Mouse (Mus musculus) G1E (cell line): Measurements from ENCODE around the gene Pole2. TPM values are rescaled to one million over a fixed set of nuclear protein-coding genes. Genes with fewer than 3 reads are reported as not detected.
A peak's percentile ranks its signal among the peaks of the same experiment; 100 is the strongest.

Experiments used
- ATAC-seq: 2 replicates; pipeline ENCODE4 v1.8.0; 2016; ENCODE audit warnings: mild to moderate bottlenecking; ENCODE audit not compliant: insufficient number of reproducible peaks, poor library complexity, low FRiP score, severe bottlenecking; ENCODE audit errors: extremely low read depth
- DNase-seq: peaks from one replicate; pipeline ENCODE4 v3.0.0; 2012; ENCODE audit warnings: low spot score
- H3K27me3 ChIP-seq: 2 replicates; pipeline ENCODE4 v1.6.1; 2012; ENCODE audit warnings: mild to moderate bottlenecking, low read length, inconsistent platforms; ENCODE audit not compliant: insufficient read depth
- H3K36me3 ChIP-seq: replicated peaks from 2 replicates; pipeline ENCODE3; 2012; ENCODE audit warnings: mild to moderate bottlenecking, inconsistent platforms
- H3K4me1 ChIP-seq: 2 replicates; pipeline ENCODE4 v1.6.1; 2012; ENCODE audit warnings: low read depth, low read length, inconsistent platforms, mixed read lengths; ENCODE audit not compliant: insufficient read depth
- H3K4me3 ChIP-seq: 2 replicates; pipeline ENCODE4 v1.5.1; 2012; ENCODE audit warnings: low read depth, mild to moderate bottlenecking, inconsistent platforms, low read length, moderate library complexity, mixed read lengths
- H3K9me3 ChIP-seq: replicated peaks from 2 replicates; pipeline ENCODE4 v1.6.1; 2012; ENCODE audit warnings: inconsistent platforms
- CTCF ChIP-seq: IDR thresholded peaks from 2 replicates; pipeline ENCODE4 v1.5.1; 2012; ENCODE audit warnings: low read depth, low read length, inconsistent platforms, mixed read lengths
- GATA1 ChIP-seq: IDR thresholded peaks from 2 replicates; pipeline ENCODE4 v1.6.1; 2012; ENCODE audit warnings: borderline replicate concordance, low read length, inconsistent platforms, mixed read lengths
- GATA2 ChIP-seq: IDR thresholded peaks from 2 replicates; pipeline ENCODE4 v1.6.1; 2012; ENCODE audit warnings: low read depth, low read length, inconsistent platforms, borderline replicate concordance
- POLR2AphosphoS5 ChIP-seq: IDR thresholded peaks from 2 replicates; pipeline ENCODE4 v1.6.1; 2012; ENCODE audit warnings: low read depth, low read length, inconsistent platforms; ENCODE audit not compliant: insufficient replicate concordance
- TAL1 ChIP-seq: conservative IDR thresholded peaks from 2 replicates; pipeline ENCODE4 v1.6.1; 2012; ENCODE audit warnings: low read depth, low read length, inconsistent platforms, mixed read lengths
- polyA plus RNA-seq: library from polyadenylated mRNA; stranded (reverse); fragments of >175 nt; gene quantifications from 2 replicates; pipeline ENCODE4 v1.2.3, GENCODE M21; 2012
- total RNA-seq, 2 experiments: library from RNA; stranded (forward) in 1 of 2; stranded (reverse) in 1 of 2; fragments of 200-1000 nt in 1 of 2; fragments of >200 nt in 1 of 2; fragmentation: Nextera tagmentation in 1 of 2; gene quantifications; 2 replicates each; pipeline ENCODE4 v1.2.3; 2014 to 2017

Pole2 gene
- total and polyA plus RNA-seq, 3 experiments: 20.3 to 82.3 (median 57.3) TPM

DNA sequence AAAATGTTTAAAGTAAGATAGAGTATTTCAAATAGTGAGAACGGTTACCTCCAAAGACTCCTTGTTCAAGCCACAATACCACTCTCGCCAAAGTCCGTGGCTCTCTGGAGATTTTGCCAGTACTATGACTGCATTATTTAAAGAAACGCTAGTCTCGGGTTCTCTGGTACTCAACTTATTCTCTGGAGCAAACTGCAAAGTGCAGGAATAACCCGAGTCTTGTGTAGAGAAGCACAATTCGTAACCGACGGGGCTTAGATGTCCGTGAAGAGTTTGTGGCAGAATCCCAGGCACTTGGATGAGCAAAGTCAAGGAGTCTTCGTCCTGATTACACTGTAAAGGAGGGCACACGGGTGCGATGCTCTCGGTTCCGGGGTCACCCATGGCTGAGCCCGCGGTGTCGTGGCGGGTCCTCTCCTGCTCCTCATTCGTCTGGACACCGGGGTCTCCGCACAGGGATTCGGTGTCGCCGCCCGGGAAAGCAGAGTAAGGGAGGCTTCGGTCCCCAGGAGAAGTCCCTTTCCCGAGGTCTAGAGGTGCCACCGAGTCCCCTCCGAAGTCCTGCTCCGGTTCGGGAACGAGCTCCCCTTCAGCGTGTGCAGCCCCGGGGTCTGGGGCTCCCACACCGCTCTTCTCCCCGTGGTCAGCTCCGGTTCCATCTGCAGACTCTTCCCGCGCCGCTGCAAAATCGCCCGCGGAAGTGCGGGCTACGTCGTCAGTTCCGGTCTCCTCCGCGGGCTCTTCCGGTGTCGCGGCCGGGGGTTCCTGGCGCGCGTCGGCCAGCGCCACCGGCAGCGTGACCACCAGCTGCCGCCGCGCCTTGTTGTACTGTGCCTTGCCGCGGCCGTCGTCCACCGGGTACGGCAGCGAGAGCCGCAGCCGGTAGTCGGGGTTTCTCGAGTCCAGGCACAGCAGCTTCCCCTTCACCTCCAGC is 31.3 kb downstream of the Pole2 start, which contains the start of gene Gm49383:
Gm49383 (minus strand) TSS at position 661 of the 934 bp plus-strand sequence.
- ATAC-seq (peak; percentile 50), DNase-seq (peak; percentile 81)
- Histone ChIP-seq H3K4me1 (peaks cover 46% of the 10 kb centered on the region), H3K27me3 (no peaks in the 10 kb centered on the region), H3K36me3 (peaks cover 54% of the 10 kb centered on the region), H3K9me3 (no peaks in the 10 kb centered on the region), H3K4me3 (peak within 1 kb of the TSS; percentile 100)
- no peak for TF ChIP-seq CTCF
- TF ChIP-seq POLR2AphosphoS5: no peak
- no peak for TF ChIP-seq TAL1
- no peak for TF ChIP-seq GATA2
- TF ChIP-seq GATA1: no peak

DNA sequence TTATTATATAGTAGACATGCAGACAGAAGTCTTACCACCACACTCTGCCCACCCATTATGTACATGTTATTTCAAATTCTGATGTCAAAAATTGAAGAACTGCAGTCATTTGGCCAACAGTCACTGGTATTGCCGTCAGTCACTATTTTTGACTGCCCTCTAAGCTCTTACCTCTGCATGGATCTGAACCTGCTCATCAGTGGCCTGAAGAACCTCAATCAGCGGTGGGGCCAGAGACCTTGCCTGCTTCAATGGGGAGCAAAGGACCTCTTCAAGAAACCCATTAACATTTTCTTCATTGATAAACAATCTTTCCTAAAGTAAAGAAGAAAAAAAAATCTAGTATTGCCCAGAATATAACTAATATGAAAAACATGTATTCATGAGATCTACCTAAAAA is 35.4 kb downstream of the Pole2 start:
- no peak for ATAC-seq
- H3K4me3 ChIP-seq: no peak overlapping the region
- no peaks in the 10 kb centered on the region for H3K9me3 ChIP-seq
- no peak for DNase-seq
- peaks cover 29% of the 10 kb centered on the region for H3K4me1 ChIP-seq
- H3K27me3 ChIP-seq: no peaks in the 10 kb centered on the region
- no peak for TF ChIP-seq POLR2AphosphoS5
- TF ChIP-seq GATA1: no peak
- no peak for TF ChIP-seq GATA2
- TF ChIP-seq TAL1: no peak
- H3K36me3 ChIP-seq: peaks cover 55% of the 10 kb centered on the region

DNA sequence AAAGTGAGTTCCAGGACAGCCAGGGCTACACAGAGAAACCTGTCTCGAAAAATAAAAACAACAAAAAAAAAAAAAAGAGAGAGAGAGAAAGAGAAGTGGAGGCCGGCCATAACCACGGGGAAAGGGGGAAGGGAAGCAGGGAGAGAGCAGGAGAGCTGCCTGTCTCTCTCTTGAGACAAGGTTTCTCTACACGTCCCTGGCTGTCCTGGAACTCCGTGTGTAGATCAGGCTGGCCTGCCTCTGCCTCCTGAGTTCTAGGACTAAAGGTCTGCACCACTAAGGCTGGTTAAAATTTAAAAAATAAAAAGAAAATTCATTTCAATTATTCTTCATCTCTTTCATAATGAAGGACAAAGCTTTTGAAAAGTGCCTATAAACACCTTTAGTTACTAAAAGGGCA is 36.6 kb downstream of the Pole2 start:
- H3K9me3 ChIP-seq: no peaks in the 10 kb centered on the region
- peaks cover 38% of the 10 kb centered on the region for H3K4me1 ChIP-seq
- no peak for ATAC-seq
- no peak for DNase-seq
- no peaks in the 10 kb centered on the region for H3K27me3 ChIP-seq
- H3K4me3 ChIP-seq: no peak overlapping the region
- no peak for TF ChIP-seq GATA1
- no peak for TF ChIP-seq GATA2
- no peak for TF ChIP-seq TAL1
- no peak for TF ChIP-seq POLR2AphosphoS5
- no peak for TF ChIP-seq CTCF
- peaks cover 64% of the 10 kb centered on the region for H3K36me3 ChIP-seq

DNA sequence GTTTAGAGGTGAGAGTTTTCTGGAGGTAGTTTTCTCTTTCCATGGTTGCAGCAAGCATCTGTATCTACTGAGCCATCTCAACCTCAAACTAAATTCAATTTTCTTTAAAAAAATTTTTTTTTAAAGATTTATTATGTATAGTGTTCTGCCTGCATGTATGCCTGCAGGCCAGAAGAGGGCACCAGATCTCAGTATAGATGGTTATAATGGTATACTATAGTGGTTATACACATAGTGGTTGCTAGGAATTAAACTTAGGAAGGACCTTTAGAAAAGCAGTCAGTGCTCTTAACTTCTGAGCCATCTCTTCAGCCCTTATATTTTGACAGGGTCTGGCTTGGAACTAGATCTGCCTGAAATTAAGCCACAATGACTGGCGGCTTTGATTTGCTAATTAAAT is 37.5 kb downstream of the Pole2 start:
- H3K36me3 ChIP-seq: peaks cover 65% of the 10 kb centered on the region
- H3K4me3 ChIP-seq: no peak overlapping the region
- no peak for TF ChIP-seq GATA1
- no peak for TF ChIP-seq POLR2AphosphoS5
- TF ChIP-seq GATA2: no peak
- no peak for TF ChIP-seq CTCF
- TF ChIP-seq TAL1: no peak
- H3K9me3 ChIP-seq: no peaks in the 10 kb centered on the region
- no peak for ATAC-seq
- no peak for DNase-seq
- no peaks in the 10 kb centered on the region for H3K27me3 ChIP-seq
- peaks cover 42% of the 10 kb centered on the region for H3K4me1 ChIP-seq

DNA sequence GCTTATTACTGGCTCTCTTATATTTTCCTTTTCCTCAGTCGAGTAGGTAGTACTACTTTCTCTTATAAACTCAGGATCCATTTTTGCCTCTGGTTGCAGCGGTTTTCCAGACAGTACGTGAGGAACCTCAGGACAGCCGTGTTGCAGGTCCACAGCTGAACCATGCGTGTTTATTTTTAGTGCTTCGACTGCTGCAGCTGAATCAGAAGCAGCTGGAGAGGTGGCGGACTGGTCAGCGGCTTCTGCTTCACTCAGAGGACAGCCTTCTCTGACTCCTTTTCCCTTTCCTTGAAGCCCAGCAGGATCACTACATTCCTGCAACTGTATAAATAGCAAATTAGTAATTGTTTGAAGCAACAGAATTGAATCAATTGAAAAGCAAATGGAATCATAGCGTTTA is 37.9 kb downstream of the Pole2 start:
- no peak for TF ChIP-seq GATA2
- TF ChIP-seq POLR2AphosphoS5: no peak
- no peak for TF ChIP-seq CTCF
- no peak for TF ChIP-seq GATA1
- no peak for TF ChIP-seq TAL1
- DNase-seq: no peak
- H3K36me3 ChIP-seq: peaks cover 70% of the 10 kb centered on the region

DNA sequence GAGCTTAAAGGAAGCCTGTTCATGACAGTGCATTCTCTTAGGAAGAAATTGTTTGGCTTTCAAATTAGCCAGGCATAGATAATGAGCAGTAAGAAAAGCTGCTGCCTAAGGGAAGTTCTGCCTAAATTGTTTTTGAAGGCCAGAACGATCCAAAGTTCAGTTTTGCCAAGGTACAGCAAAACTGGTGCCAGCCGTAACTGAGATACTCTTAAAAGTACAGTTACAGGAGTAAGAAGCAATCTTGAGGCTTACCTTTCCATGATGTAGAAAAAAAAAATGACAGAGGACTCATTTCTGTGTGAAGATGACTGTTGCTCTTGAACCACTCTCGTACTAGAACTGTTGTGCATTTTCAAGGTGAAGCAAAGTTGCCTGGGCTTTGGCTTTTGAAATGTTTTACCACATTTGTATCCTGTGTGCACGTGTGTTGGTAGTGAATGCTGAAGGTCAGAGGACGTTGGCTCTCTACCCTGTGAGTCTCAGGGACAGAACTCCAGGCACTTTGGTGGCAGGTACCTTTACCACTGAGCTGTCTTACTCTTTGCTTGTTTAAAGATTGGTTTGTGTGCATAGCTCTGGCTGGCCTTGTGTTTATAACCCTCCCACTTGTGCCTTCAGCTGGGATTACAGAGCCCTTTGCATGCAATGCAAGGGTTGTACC is 41.1 kb downstream of the Pole2 start:
- TF ChIP-seq TAL1 (no peak), CTCF (no peak), POLR2AphosphoS5 (no peak; the same call in 1 of the 2 replicates), GATA2 (no peak), GATA1 (no peak)
- H3K4me3 ChIP-seq: peak overlapping the region; percentile 45; the same call in 1 of the 2 replicates

More for the DNA sequence above, 37.9 kb downstream of the Pole2 start:
- Histone ChIP-seq H3K27me3 (no peaks in the 10 kb centered on the region), H3K9me3 (no peaks in the 10 kb centered on the region), H3K4me3 (no peak overlapping the region), H3K4me1 (peaks cover 47% of the 10 kb centered on the region)
- no peak for ATAC-seq

More for the DNA sequence above, 41.1 kb downstream of the Pole2 start:
- no peaks in the 10 kb centered on the region for H3K27me3 ChIP-seq
- H3K9me3 ChIP-seq: no peaks in the 10 kb centered on the region
- H3K36me3 ChIP-seq: peaks cover 62% of the 10 kb centered on the region
- no peak for DNase-seq
- peaks cover 43% of the 10 kb centered on the region for H3K4me1 ChIP-seq
- no peak for ATAC-seq
